Mouse (Mus musculus) thymus, adult 2 months (tissue): ENCODE data around the gene Slfn9.
"Not testable (repeated sequence)": the region's sequence is repeated elsewhere in the genome, so short reads cannot be mapped to it uniquely, and the experiment has no call there.

Experiments
- CTCF ChIP-seq: fragments of 200-500 bp; IDR thresholded peaks from 2 replicates; pipeline ENCODE4 v1.5.1; 2012; ENCODE audit warnings: mild to moderate bottlenecking, control low read depth, low read length, moderate library complexity, borderline replicate concordance; ENCODE audit not compliant: control insufficient read depth, poor library complexity, insufficient read depth; ENCODE audit errors: extremely low read depth
- POLR2A ChIP-seq: fragments of 200-500 bp; IDR thresholded peaks from 2 replicates; pipeline ENCODE4 v1.6.1; 2012; ENCODE audit warnings: mild to moderate bottlenecking, low read length, control low read depth, moderate library complexity; ENCODE audit not compliant: control insufficient read depth, poor library complexity, insufficient read depth; ENCODE audit errors: extremely low read depth

DNA sequence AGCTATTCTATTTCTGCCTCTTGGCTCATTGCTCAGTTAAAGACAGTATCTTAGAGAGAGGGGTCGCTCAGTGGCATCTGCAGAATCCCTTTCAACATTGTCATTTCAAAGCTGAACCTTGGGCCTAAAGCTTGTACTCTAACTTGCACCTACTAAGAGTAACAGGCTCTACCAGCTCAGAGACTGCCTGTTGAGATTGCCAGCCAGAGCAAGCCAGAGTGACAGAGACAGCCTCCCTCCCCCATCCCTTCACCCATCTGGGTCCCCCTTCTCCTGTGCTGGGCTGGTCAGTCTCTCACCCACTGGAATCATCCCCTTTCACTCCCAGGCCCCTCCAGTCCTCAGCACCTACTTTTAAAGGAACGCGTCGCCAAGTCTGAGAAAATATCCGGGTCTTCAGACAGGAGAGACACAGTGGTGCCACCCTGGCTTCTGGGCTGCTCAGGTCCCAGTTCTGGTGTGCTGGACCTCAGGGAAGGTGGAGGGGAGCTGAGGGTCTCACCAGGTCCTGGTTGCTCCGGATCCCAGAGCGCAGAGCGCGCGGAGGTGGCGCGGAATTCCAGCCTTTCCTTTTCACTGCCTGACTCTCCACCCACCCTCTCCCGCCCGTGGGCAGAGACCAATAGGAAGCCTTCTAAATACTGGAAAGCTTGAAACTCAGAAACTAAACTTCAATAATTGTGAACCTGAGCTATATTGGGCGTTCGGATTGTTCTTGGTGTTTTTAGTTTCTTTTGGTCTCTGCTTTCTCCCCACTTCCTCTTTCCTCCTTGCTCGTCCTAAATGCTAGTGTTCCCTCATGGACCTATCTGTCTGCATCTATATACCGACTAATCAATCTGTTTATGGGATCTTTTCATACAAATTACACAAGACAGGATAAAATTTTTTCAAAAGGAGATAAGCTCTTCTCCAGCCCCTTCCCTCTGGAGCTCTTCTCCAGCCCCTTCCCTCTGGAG lies 28.2 kb upstream of the Slfn9 start:
- not testable (repeated sequence) for TF ChIP-seq POLR2A, CTCF
